Mouse (Mus musculus) T-cell, adult 2 months (primary cell): Measurements from ENCODE around the gene Olfr1490.
"Not testable (repeated sequence)": the region's sequence is repeated elsewhere in the genome, so short reads cannot be mapped to it uniquely, and the experiment has no call there.

Source experiments
- DNase-seq: peaks from one replicate; pipeline ENCODE4 v3.0.0; 2022; ENCODE audit warnings: low spot score

The Olfr1490 gene

DNA sequence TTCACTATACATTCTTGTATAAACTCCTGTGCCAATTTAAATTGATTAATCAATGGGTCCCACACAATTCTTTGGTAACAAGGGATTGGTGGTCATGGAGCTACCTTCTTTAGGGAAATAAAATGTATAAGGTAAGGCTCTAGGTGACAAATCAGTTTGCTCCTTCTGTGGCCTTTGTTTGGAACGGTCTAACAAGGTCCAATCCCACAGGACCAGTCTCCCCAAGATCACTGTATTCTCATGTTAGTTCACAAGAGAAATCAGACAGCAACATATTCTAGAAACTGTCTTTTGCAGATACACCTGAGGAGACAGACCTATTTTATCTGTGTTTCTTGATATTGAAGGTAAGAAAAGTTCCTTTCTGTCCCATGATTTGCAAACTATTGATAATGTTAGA, at the start of gene Olfr1490:
TSS of gene Olfr1490 (plus strand) at position 301 of the 400 bp plus-strand sequence.
- no peak for DNase-seq

DNA sequence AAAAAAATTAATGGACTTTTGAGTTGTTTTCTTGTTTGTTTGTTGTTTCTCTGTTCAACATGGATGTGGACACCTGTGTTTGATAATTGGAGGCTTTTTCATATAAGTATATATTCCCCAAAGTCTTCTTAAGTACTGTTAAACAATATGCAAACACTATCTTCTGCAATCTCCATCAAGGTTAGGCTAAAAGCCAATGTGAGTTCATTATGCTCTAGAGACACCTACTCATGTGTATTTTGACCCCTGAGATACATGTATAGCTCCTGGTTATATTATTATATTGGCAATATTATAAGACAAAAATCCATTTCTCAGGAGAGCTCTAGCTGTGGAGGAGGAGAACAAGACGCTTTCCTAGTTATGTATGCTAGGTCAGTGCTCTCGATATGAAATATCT, 33.8 kb upstream of the Olfr1490 start, which contains the start of gene Olfr1487:
TSS of gene Olfr1487 (plus strand) at position 301 of the 400 bp plus-strand sequence.
- not testable (repeated sequence) for DNase-seq

DNA sequence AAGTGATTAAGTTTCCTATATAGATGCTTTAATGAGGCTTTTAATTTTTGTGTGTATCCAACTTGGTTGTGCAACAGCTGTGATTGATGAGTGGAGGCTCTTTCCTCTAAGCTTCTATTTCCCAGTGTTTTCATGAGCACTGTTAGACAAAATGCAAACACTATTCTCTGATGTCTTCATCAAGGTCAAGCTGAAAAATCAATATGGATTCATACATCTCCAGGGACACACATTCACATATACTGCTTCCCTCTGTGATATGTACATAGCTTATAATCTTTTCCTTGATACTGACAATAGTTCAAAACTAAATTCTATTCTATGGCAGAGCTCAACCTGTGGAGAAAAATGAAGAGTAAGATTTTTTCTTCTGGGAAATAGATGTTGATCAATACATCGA, 19.6 kb upstream of the Olfr1490 start, which contains the start of gene Olfr1489:
TSS of gene Olfr1489 (plus strand) at position 301 of the 400 bp plus-strand sequence.
- no peak for DNase-seq

DNA sequence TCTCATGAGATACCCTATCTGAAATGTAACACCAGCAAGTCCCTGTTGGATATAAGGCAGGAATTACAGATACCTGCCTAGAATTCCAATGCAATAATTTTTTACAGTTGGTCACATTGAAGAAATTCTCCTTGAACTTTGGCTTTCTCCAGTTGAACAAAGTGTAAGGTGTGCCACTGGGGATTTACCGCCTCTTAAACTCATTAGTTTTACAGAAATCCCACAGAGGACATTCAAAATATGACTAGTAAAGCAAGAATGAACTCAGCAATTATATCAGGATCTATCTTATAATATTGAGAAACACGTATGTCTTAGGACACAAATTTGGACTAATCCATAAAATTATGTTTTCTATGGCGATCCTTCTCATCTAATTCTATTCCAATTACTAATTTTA, 46.1 kb downstream of the Olfr1490 start, which contains the start of gene Olfr1491:
TSS of gene Olfr1491 (plus strand) at position 301 of the 400 bp plus-strand sequence.
- no peak for DNase-seq
